Mouse (Mus musculus) heart, postnatal 0 days (tissue): Measurements from ENCODE around the gene AL731706.1. TPM values are rescaled to one million over a fixed set of nuclear protein-coding genes. Genes with fewer than 3 reads are reported as not detected.

Experiments used
- ATAC-seq: fragments of 200-750 bp; cut with Nextera tagmentation; 2 replicates; pipeline ENCODE4 v1.8.0; 2017; ENCODE audit warnings: low read depth, moderate number of reproducible peaks, moderate library complexity; ENCODE audit not compliant: insufficient read depth
- DNase-seq: peaks from one replicate; pipeline ENCODE4 v3.0.0-alpha.2; 2016; ENCODE audit warnings: low spot score
- H3K27ac ChIP-seq: fragments of 300-500 bp; sonication (generic); 2 replicates; pipeline ENCODE4 v1.5.1; 2014; ENCODE audit warnings: low read depth, mild to moderate bottlenecking
- H3K27me3 ChIP-seq: fragments of 300-500 bp; sonication (generic); 2 replicates; pipeline ENCODE4 v1.6.1; 2014; ENCODE audit warnings: low read length, mixed read lengths; ENCODE audit not compliant: control insufficient read depth, insufficient read depth
- H3K36me3 ChIP-seq: fragments of 300-500 bp; sonication (generic); replicated peaks from 2 replicates; pipeline ENCODE4 v1.6.1; 2014; ENCODE audit warnings: low read length, mixed read lengths; ENCODE audit not compliant: control insufficient read depth, insufficient read depth
- H3K4me1 ChIP-seq: fragments of 300-500 bp; sonication (generic); 2 replicates; pipeline ENCODE4 v1.6.1; 2014; ENCODE audit warnings: antibody characterized with exemption; ENCODE audit not compliant: control insufficient read depth, insufficient read depth
- H3K4me2 ChIP-seq: fragments of 300-500 bp; sonication (generic); 2 replicates; pipeline ENCODE4 v1.6.1; 2014; ENCODE audit warnings: low read depth, mild to moderate bottlenecking, low read length, moderate library complexity
- H3K4me3 ChIP-seq: fragments of 300-500 bp; sonication (generic); 2 replicates; pipeline ENCODE4 v1.5.1; 2014; ENCODE audit warnings: low read depth, low read length
- H3K9ac ChIP-seq: fragments of 300-500 bp; sonication (generic); replicated peaks from 2 replicates; pipeline ENCODE4 v1.6.1; 2014; ENCODE audit warnings: low read depth, low read length, mixed read lengths
- H3K9me3 ChIP-seq: fragments of 300-500 bp; sonication (generic); replicated peaks from 2 replicates; pipeline ENCODE4 v1.6.1; 2016; ENCODE audit warnings: low read length; ENCODE audit not compliant: control insufficient read depth
- CTCF ChIP-seq: IDR thresholded peaks from 2 replicates; pipeline ENCODE4 v1.5.1; 2016; ENCODE audit warnings: antibody characterized with exemption, control low read depth, low read depth
- EP300 ChIP-seq: IDR thresholded peaks from 2 replicates; pipeline ENCODE4 v1.6.1; 2016; ENCODE audit warnings: antibody characterized with exemption, low read depth
- WGBS: fragments of 180-500 bp; shearing (Covaris S2); extraction: QIAGEN DNeasy Blood & Tissue Kit; methylation state at CpG from one replicate; pipeline ENCODE4 v1.1.7; 2014; 5-methylcytosine and 5-hydroxymethylcytosine counted together
- polyA plus RNA-seq: library from polyadenylated mRNA; unstranded; fragments of >200 nt; fragmentation: Nextera tagmentation; extraction: Ambion mirVana; gene quantifications from 2 replicates; pipeline ENCODE4 v1.2.1, GENCODE M21; 2015
- total RNA-seq: library from RNA; depleted of rRNA; stranded (reverse); fragments of >200 nt; gene quantifications from 2 replicates; pipeline ENCODE4 v1.2.3, GENCODE M21; 2014; ENCODE audit warnings: low replicate concordance; rRNA removed

Gene AL731706.1
- total and polyA plus RNA-seq, 2 experiments from 2014 or later = 27.9 to 73.1 TPM

DNA sequence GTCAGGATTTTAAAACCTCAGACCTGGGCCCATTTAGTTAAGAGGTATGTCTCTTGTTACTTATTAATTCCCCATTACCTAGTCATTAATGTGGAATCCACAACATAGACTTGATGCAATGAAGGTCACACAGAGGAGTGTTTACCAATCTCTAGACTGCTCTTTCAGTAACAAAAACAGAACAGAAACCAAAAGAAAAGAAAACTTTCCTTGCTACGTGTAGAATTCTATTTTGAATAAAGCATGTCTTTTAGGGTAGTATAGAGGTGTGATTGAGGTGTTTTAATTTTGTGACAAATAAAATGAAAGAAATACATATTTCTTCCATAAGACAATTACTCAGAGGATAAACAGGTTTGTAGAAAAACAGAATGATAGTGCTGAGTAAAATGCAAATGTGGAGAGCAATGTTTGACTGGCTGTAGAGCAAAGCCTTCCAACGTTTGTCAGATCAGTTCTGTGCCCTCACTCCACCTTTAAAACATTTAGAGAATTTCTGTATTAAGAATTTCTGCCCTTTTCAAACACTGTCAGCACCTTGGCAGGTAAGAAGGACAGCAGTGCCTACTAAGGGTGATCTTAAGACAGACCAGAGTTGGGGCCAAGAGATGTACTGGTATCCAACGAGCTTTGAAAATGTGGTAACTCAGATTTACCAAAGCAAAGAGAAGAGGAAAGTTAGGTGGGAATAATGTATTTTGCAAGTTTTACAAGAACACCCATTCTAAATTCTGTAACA lies 57.0 kb downstream of the AL731706.1 start:
- 0 out of 2 replicates have a peak overlapping the region, but pooled peaks have one; percentile 11 for H3K27ac ChIP-seq
- ATAC-seq (no peak), DNase-seq (no peak)
- no peaks in the 10 kb centered on the region for H3K27me3 ChIP-seq
- TF ChIP-seq CTCF (no peak), EP300 (no peak)
- no peaks in the 10 kb centered on the region for H3K9me3 ChIP-seq
- H3K36me3 ChIP-seq = no peaks in the 10 kb centered on the region
- 58% methylated on average over 3 of the region's 3 CpGs for WGBS
- no peak overlapping the region for H3K4me3 ChIP-seq
- no peak overlapping the region for H3K4me2 ChIP-seq
- H3K9ac ChIP-seq = no peak overlapping the region
- peaks cover 17% of the 10 kb centered on the region for H3K4me1 ChIP-seq

DNA sequence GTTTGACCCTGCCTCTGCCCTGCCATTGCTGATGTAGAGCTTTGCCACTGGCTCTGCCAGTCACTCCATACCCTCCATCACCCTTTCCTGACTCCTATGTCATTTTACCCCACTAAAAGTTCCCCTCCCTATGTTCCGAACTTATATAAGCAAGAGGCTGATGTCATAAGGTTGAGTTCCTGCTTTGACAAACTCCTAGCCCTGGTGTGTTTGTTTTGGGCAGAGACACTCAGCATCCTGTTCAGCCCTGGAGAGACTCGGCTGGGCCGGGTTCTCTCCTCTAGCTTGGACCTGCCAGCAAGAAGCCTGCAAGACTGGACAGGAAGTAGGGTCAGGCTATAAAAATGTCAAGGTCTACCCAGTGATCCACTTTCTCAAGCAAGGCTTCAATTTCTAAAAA lies 58.3 kb downstream of the AL731706.1 start:
- DNase-seq (peak; percentile 35), ATAC-seq (0 out of 2 replicates have a peak, but pooled peaks have one; percentile 40)
- WGBS = 50% methylated on average over 3 of the region's 3 CpGs
- no peak overlapping the region for H3K4me2 ChIP-seq
- no peaks in the 10 kb centered on the region for H3K27me3 ChIP-seq
- H3K9me3 ChIP-seq = no peaks in the 10 kb centered on the region
- no peak for TF ChIP-seq EP300
- no peak for TF ChIP-seq CTCF
- H3K4me1 ChIP-seq = peaks cover 16% of the 10 kb centered on the region
- H3K9ac ChIP-seq = no peak overlapping the region
- no peak overlapping the region; the same call in 1 of the 2 replicates for H3K27ac ChIP-seq
- H3K4me3 ChIP-seq = no peak overlapping the region
- no peaks in the 10 kb centered on the region for H3K36me3 ChIP-seq

Other genes with a start within 250 kb of the AL731706.1 start
- gene Snap25, start 177.9 kb downstream of the AL731706.1 start, total RNA-seq = not detected in 2 replicates
- gene Snap25, start 177.9 kb downstream of the AL731706.1 start, polyA plus RNA-seq = 0.23 and 0.33 TPM in 2 replicates
- not detected in 2 replicates for gene AL731706.2, start 5.7 kb downstream of the AL731706.1 start, total RNA-seq
- gene AL731706.2, start 5.7 kb downstream of the AL731706.1 start, polyA plus RNA-seq = 72.6 and 84.7 TPM in 2 replicates
- gene Slx4ip, start 171 bp downstream of the AL731706.1 start, total RNA-seq = 0.93 and 1.2 TPM in 2 replicates
- 2.1 and 2.6 TPM in 2 replicates for gene Slx4ip, start 171 bp downstream of the AL731706.1 start, polyA plus RNA-seq
- gene Mkks, start within 50 bp of the AL731706.1 start, total RNA-seq = 17.6 and 20.8 TPM in 2 replicates
- 14.6 and 20.8 TPM in 2 replicates for gene Mkks, start within 50 bp of the AL731706.1 start, polyA plus RNA-seq
- gene Jag1, start 225.3 kb upstream of the AL731706.1 start, total RNA-seq = 11.2 and 11.3 TPM in 2 replicates
- 6.7 and 6.8 TPM in 2 replicates for gene Jag1, start 225.3 kb upstream of the AL731706.1 start, polyA plus RNA-seq